Mouse (Mus musculus) heart, postnatal 36 days (tissue): ENCODE data around the gene Ntn4. TPM values are rescaled to one million over a fixed set of nuclear protein-coding genes. Genes with fewer than 3 reads are reported as not detected.

Source experiments
- DNase-seq, 2 experiments: peaks; one replicate each; pipeline ENCODE4 v3.0.0; 2021 to 2022
- intact Hi-C: fragments of 180-260 bp; cut with DNase I; formaldehyde crosslinking; loops from one replicate; pipeline ENCODE4 v1.15.1; 2025
- total RNA-seq, 2 experiments: library from RNA; stranded (reverse); gene quantifications; 2 replicates each; pipeline ENCODE4 v1.2.3; 2021

The Ntn4 gene
- total RNA-seq, 2 experiments from 2014 or later = 12.5 to 13.7 TPM

DNA sequence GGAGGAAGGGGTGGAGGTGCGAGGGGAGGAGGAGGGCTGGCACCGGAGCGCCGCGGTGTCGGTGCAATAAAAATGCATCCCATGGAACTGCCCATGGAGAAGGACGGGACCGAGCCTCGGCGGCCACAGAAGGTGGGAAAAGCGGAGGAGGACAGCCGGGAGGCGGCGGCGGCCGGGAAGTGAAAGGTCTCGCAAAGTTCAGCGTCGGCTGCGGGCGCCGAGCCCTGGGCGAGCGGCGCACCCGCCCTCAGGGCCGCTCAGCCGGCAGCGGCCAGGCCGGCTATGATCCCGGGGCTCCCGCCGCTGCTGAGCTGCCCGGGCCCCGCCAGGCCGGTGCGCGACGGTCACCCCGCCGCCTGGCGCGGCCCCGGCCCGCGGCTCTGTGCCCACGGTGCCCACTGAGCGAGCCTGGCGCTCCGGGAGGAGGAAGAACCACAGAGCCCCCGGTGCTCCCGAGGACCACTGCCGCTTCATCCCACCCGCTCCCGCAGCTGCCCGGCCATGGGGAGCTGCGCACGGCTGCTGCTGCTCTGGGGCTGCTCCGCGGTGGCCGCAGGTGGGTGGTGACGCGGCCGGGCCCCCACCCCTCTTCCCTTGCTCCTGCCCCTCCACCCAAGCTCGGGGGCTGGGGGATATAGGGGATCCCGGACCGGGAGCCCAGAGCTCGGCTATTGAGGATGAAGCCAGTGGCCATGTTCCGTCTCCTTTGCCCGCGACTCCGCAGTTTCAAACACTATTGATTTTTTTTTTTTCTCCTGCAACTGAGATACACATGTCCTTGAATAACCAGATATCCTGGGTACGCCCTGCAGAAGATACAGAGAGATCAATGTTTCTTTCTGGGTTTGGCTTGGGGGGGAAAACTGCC, 706 bp downstream of the Ntn4 start:
- intact Hi-C loops = loop anchor here (5.0 kb wide), 1 partner anchor 61 kb away; no protein-coding TSS in a partner anchor
- peak; percentile 53 to 65 for DNase-seq

DNA sequence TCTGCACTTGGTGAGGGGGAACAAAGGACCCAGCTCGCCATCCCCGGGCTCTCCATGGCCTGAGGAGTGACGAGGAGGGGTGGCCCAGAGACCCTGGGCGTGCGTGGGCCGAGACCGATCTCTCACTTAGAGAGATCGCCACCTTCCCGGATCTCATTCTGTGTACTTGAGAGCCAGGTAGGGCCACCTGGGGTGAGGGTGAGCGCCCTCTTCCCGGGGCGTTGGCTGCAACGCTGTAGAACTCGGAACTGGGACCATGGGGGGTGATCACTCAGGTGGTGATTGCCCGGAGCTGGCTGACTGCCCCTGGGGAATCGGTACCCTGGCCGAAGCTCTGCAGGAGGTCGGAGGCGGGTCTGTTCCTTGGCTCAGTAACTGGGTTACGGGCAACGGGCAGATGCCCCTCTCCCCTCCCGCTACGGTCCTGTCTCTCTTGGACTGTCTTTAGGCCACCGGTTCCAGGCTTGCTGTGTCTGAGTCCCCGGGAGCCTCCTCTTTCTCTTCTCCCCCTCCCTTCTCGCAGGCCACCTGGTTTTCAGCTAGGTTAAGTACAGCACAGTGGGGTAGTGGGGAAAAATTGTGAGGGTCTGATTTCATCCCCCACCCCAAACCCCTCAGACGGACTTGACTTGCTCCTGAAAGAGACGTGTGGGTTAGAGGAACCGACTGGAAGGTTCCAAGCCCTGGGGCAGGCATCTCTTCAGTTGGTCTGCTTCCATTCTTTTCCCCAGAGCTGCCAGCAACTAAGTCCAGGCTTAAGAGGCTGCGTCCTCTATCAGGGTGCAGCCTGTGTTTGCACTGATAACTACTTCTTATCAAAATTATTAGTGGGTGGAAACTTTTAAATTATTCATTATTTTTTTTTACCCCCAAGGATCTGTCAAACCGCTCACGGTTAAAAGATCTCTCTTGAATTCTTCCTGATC, 1.6 kb downstream of the Ntn4 start:
- DNase-seq = peak; percentile 27 to 59

DNA sequence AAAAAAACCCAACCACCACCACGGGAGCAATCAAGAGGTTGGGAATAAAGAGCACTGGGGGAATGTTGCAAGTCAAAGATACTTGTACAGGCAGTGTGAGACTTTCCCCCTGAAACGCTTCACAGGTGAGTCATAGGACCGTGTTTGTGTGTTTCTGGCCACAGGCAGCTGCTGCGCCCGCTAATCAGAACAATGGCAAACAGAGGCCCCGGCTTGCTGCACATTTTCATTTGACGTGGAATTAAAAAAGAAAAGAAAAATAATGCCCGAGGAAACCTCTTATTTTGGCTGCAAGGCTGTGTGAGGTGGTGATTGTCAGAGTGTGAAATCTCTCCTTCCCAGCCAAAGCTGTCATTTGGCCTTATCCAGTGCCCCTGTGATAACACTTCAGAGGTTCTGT, 2.4 kb downstream of the Ntn4 start:
- intact Hi-C loops = loop anchor here (5.0 kb wide), 1 partner anchor 59 kb away; no protein-coding TSS in a partner anchor
- DNase-seq = no peak

More for the DNA sequence above, 1.6 kb downstream of the Ntn4 start:
- intact Hi-C loops = loop anchor here (5.0 kb wide), 1 partner anchor 60 kb away; no protein-coding TSS in a partner anchor

DNA sequence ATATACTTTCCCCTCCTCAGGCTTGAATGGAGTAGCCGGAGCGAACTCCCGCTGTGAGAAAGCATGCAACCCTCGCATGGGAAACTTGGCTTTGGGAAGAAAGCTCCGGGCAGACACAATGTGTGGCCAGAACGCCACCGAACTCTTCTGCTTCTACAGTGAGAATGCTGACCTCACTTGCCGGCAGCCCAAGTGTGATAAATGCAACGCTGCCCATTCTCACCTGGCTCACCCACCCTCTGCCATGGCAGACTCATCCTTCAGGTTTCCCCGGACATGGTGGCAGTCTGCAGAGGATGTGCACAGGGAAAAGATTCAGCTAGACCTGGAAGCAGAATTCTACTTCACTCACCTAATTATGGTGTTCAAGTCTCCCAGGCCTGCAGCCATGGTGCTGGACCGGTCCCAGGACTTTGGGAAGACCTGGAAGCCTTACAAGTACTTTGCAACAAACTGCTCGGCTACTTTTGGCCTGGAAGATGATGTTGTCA, 4.0 kb downstream of the Ntn4 start:
- DNase-seq = peak; percentile 30 to 41
- intact Hi-C loops = loop anchor here (5.0 kb wide), 1 partner anchor 58 kb away; no protein-coding TSS in a partner anchor

DNA sequence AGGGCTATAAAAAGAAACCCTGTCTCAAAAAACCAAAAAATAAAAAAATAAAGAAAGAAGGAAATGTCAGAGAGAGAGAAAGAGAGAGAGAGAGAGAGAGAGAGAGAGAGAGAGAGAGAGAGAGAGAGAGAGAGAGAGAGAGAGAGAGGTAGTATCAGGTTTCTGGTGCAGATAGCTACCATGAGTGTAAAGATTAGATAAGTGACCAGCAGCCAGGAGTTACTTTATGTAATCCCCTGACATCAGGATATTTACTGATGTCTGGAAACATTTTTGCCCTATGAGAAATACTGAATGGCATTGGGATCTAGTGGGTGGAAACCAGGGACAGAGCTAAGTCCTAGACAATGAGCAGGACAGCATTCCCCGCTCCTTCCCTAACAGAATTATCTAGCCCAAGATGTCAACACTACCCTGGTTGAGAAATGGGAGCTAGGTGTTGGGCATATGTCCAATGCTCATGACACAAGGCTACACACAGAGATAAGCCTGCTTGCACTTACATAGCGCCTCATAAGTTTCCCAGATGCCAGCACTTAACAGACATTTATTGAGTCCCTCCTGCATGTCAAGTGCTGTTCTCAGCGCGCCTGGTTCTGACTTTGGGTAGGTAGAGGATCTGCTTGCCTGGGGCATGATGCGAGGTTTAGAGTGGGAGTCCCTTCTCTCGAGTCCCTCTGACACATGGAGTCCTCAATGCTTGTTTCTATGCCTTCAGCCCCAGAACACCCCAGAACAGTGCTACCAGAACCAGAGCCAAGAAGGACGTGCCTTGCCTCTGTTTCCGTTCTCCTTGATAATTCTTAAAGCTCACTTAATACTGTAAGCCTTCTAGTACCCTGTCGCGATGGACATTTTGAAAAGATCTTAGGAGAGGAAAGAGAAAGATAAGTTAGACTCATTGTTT, 7.4 kb downstream of the Ntn4 start:
- intact Hi-C loops = no loop called here
- DNase-seq = peak; percentile 18 to 36

DNA sequence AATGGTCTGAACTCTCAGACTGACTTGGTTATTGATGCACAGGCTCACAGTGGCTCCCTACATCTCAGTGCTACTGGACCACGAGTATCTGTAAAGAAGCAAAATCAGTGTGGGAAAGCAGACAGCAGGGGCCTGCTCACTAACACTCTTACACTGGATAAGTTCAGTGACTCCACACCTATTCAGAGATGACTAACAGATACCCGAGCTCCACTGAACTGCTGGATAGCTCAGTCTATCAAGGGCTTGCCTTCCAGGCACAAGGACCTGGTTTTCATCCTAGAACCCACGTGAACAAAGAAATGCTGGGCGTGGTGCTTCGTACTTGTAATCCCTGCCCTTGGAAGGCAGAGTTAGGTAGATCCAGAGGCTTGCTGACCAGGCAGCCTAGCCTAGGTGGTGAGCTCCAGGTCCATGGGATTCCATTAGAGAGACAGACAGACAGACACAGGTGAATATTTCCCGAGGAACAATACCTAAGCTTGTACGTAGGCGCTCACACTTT, 8.2 kb downstream of the Ntn4 start:
- intact Hi-C loops = no loop called here
- DNase-seq = no peak

DNA sequence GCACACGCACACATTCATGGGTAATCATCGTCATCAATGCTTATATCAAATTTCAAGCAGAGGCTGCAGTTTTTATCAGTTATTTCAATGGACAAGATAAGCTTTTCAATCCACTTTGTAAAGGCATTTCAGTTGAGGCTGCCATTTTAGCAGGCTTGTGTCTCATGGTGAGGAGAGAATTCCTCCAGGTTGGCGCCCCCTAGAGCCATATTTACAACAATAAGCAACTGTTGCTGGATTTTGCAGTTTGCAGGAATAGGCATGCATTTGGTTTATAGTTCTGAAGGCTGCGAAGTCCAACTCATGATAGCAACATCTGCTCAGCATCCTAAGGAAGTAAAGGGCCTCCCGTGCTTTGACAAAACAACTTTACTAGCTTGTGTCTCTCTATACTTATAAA, 8.6 kb downstream of the Ntn4 start:
- DNase-seq = no peak
- intact Hi-C loops = no loop called here

DNA sequence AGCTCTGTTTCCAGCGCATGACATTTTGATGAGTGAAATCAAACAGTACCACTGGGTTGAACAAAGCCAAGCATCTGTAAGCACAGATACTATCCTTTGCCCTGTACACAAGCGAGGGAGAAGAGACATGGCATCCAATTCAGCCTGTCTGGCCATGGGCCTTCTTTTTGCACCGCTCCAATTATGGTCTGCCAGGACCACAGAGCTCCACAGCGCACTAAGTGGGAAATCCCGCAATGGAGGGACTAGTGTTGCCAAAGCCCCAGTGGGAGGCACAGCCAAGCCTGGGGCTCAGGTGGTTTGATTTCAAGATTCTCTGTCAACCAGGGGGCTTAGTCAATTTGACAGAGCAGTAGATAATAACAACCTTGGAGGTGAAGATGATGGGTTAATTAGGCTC, 9.1 kb downstream of the Ntn4 start:
- no peak for DNase-seq
- intact Hi-C loops = no loop called here

DNA sequence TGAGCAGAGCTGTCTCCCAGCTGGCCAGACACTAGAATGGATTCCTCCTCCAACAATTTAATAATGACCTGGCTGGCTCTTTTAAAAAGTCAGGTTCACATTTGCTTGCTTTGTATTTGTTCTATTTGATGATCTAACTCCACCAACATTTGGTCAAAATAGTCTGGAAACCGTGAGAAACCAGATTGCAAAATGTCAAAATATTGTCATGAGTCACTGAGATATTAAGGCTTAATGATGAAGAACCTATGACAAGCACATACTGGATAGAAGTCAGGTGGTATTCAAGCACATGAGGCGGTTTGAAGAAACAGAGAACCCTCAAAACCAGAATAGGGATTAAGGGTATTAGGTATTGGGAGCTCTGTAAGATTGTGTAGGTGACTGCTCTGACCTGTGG, 12.8 kb downstream of the Ntn4 start:
- intact Hi-C loops = no loop called here
- no peak for DNase-seq

DNA sequence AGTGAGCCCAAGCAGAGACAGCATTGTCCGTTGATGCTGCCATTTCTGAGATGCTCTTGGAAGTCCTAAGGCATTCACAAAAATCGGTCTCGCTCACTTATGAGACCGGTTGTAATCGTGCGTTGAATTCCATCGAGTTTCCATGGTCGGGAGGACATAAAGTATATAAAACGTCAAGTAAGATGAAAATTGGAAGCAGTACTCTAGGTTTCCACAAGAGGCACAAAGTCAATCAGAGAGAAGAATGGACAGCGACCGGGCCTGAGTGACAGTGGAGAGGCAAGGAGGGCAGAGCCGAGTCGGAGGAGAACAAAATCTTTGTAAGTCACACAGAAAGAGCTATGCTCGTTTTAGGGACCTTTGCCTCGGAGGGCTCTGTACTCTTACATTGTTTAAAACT, 14.9 kb downstream of the Ntn4 start:
- intact Hi-C loops = no loop called here
- no peak for DNase-seq

DNA sequence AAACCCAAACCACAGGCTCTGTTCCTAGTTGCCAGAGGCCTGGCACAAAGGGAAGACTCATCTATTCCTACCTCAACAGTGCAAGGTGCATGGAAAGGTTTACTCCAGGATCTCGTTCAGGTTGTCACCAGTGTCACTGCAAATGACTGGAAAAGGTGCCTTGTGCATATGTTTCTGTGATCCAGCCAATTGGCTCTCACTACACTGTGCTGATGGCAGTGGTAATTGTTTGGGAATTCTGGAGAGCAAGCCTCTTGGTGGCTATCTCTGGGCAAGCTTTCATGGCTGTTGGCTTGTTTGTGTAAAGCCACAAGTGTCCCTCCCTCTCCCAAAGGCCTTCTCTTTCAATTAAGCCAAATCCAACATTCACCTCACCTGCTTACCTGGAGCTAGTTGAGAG, 19.3 kb downstream of the Ntn4 start:
- no peak for DNase-seq
- intact Hi-C loops = loop anchor here (5.0 kb wide), 1 partner anchor 58 kb away; no protein-coding TSS in a partner anchor

DNA sequence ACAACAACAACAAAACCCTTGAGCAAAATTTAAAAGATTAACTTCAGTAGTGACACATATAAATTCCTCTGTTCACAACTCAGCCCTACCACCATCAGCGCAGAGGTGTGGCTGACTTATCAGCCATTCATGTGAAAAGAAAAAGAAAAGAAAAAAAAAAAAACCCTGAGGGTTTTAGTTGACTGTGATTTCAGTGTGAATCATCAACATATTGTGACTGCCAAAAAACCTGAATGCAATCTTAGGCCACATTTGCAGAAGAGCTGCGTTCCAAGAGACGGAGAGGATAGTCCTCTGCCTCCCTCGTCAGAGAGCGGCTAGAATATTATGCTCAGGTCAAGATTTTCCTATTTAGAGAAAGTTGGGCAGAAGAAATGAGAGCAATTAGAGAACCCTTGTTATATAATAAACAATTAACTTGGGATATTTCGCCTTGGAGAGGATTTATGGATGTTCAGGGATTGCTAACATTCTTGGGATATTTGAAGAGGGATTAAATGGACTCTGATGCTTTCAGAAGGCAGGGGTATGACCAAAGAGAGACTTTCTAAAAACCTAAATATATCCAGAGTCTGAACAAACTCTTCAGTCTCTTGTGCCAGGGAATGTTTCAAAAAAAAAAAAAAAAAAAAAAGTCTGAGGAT, 21.0 kb downstream of the Ntn4 start:
- no peak for DNase-seq
- intact Hi-C loops = loop anchor here (5.0 kb wide), 1 partner anchor 56 kb away; no protein-coding TSS in a partner anchor

DNA sequence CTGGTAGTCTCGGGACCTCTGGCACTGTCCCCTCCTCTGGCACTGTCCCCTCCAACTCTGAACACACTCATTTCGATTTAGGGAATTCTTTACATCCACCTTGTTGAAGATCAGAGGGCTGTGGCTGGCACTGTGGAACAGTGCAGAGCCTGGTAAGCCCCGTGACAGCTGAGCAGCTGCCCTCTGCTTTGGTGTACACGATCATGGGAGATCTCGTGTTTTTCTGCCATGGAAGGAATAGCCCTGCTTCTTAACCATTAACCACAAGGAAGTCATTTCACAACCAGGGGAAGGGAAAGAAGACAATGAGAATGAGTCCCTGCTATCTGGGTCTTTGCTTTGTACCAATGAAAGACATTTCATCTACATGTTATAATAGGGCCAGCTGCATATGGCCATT, 21.5 kb downstream of the Ntn4 start:
- intact Hi-C loops = loop anchor here (5.0 kb wide), 1 partner anchor 55 kb away; no protein-coding TSS in a partner anchor
- DNase-seq = no peak

DNA sequence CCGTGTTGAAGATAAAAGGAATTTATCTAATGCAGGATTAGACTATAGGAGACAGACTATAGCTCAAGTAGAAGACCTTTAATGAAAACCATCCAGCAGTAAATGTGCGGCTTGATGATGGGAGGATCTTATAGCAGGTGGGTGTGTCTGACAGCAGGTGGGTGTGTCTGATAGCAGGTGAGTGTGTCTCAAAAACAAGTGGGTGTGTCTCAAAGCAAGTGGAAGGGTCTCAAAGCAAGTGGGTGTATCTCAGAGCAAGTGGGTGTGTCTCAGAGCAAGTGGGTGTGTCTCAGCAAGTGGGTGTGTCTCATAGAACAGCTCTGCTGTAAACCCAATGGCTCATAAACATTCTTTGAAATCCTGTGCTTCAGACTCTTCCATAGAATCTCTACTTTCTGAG, 25.7 kb downstream of the Ntn4 start:
- DNase-seq = no peak
- intact Hi-C loops = no loop called here

DNA sequence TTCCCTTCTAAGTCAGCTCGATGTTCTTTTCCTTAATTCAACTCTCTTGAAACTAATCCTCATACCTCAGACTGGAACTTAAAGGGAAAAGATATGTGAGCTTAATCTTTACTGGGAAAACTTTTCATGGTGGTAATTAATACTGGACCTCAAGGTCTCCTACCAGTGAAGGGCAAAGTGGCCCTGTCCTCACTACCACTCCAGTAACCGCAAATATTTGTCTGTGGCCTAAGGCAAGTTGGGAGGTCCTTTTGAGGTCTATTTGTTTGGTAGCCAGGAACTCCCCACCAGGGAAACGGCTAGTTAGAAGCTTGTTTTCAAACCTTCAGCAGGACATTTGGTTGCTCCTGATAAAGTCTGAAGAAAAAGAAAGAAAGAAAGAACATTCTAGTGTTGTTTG, 26.5 kb downstream of the Ntn4 start:
- intact Hi-C loops = no loop called here
- no peak for DNase-seq

DNA sequence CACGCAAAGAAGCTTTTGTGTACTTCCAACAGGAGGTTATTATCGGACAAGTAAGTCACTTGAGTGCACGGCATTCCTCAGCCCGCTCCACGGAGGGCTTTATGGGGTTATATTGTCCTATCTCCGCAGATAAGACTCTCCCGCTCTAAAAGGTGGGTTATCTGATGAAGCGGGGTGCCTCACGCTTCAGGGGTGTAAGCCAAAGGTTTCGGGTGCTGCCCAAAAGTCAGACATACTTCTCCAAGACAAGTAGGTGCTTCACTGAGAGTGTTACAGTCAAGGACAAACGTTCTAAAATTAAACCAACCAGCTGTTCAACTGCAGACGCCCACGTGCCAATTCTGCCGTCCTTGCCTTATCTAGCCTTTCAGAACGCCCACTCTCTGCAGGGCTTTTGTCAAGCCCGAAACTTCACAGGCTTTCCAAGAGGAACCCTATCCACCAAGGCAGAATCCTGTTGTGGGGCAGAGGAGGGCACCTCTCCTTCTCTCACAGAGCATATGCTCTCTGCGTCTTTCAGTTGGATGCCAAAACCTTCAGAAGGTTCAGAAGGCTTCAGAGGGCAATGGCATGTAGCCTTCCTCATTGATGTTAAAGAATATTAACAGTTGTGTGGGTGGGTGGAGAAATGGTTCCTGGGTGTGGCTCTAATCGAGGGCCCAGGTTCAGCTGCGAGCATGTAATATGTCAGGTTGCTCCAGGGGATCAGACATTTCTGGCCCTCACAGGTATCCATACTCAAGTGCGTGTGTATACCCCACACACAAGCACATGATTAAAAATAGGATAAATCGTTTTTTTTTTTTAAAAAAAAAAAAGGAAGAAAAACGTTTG, 32.4 kb downstream of the Ntn4 start:
- peak; percentile 21 to 50 for DNase-seq

DNA sequence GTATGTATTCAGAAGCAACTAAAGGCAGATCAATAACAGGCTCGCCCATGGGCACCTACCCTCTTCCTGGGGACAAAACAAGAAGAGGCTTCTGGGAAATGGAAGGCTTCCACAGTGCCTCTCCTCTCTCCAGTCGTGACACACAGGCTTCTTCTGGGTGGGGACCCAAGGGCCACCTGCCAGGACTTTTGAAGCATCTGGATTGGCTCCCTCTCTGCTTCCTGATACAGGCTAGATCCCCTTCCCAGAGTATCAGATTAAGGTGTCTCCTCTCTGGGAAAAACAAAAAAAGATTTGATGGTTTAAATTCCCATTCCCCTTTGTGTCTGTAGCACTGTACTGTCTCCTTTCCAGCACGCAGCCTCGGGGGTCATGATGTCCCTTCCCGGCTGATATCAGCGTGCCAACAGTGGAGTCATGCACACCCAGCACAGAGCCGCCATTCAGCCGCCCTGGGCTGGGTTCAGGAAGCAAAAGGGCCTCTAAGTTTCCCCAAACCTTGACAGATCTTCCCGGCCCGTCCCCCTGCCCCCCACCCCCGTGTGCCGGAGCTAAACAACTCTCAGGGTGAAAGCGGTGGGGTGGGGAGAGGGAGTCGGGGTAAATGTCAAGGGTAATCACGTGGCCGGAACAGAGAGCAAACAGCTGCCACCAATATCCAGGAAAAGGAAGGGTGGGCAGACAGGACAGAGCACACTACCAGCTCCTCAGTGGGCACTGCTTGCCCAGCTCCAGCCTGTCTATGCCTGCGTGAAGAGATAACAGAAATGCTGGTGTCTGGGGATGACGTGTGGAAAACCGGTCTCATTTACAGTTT, 38.9 kb downstream of the Ntn4 start:
- DNase-seq = peak; percentile 44 to 63
- intact Hi-C loops = no loop called here

More for the DNA sequence above, 32.4 kb downstream of the Ntn4 start:
- intact Hi-C loops = no loop called here
